Mouse (Mus musculus): ENCODE measurements around the gene Egfem1. TPM values are rescaled to one million over a fixed set of nuclear protein-coding genes. Genes with fewer than 3 reads are reported as not detected.

Egfem1 gene
- total RNA-seq, 4 experiments from 2014 or later, result 27.9 to 44.9 (median 36.0) TPM

Small RNA genes within 50 kb of the gene (microRNA-seq; reads per million reads assigned to microRNA genes)
- gene Mir21b (0 reads per million in 2 experiments), gene Mir551b (16.0 to 52.6 reads per million in 2 experiments)

Other genes starting within 250 kb of the Egfem1 start
- gene Gm1527, start 189.4 kb upstream of the Egfem1 start, total RNA-seq (2022), result not detected

All from layer of hippocampus, adult 8-10 months (tissue).